Mouse (Mus musculus) liver, adult 2 months (tissue): ENCODE results near the gene Fam149b. TPM values are rescaled to one million over a fixed set of nuclear protein-coding genes. Genes with fewer than 3 reads are reported as not detected.
"Not testable (repeated sequence)": the region's sequence is repeated elsewhere in the genome, so short reads cannot be mapped to it uniquely, and the experiment has no call there.

Experiments used
- DNase-seq: peaks from one replicate; pipeline ENCODE4 v3.0.0-alpha.2; 2011; ENCODE audit warnings: low read depth, low spot score; ENCODE audit errors: extremely low read depth
- H3K27ac ChIP-seq: fragments of 200-500 bp; replicated peaks from 2 replicates; pipeline ENCODE4 v1.5.1; 2012; ENCODE audit warnings: low read depth, mild to moderate bottlenecking, control low read depth, inconsistent platforms, low read length; ENCODE audit not compliant: insufficient read depth
- H3K27me3 ChIP-seq: fragments of 200-500 bp; 2 replicates; pipeline ENCODE4 v1.6.1; 2012; ENCODE audit warnings: mild to moderate bottlenecking, moderate library complexity, low read length, inconsistent platforms; ENCODE audit not compliant: control insufficient read depth, insufficient read depth
- H3K36me3 ChIP-seq: fragments of 200-500 bp; 2 replicates; pipeline ENCODE4 v1.6.1; 2012; ENCODE audit warnings: low read length, inconsistent platforms; ENCODE audit not compliant: control insufficient read depth, insufficient read depth
- H3K4me1 ChIP-seq: fragments of 200-500 bp; 2 replicates; pipeline ENCODE4 v1.6.1; 2011; ENCODE audit warnings: low read length; ENCODE audit not compliant: control insufficient read depth, insufficient read depth
- H3K4me3 ChIP-seq: fragments of 200-500 bp; 2 replicates; pipeline ENCODE4 v1.5.1; 2011; ENCODE audit warnings: low read depth, mild to moderate bottlenecking, control low read depth, low read length, moderate library complexity; ENCODE audit not compliant: insufficient read depth
- H3K79me2 ChIP-seq: fragments of 200-500 bp; 2 replicates; pipeline ENCODE4 v1.6.1; 2012; ENCODE audit warnings: inconsistent platforms, mild to moderate bottlenecking, low read length, moderate library complexity; ENCODE audit not compliant: control insufficient read depth, insufficient read depth
- H3K9ac ChIP-seq: fragments of 200-500 bp; 2 replicates; pipeline ENCODE4 v1.6.1; 2012; ENCODE audit warnings: low read depth, mild to moderate bottlenecking, control low read depth, inconsistent platforms, low read length
- CTCF ChIP-seq: fragments of 200-500 bp; IDR thresholded peaks from 2 replicates; pipeline ENCODE4 v1.5.1; 2011; ENCODE audit warnings: low read depth, low read length, control low read depth
- POLR2A ChIP-seq: fragments of 200-500 bp; IDR thresholded peaks from 2 replicates; pipeline ENCODE4 v1.6.1; 2011; ENCODE audit warnings: low read length, control low read depth; ENCODE audit not compliant: insufficient read depth; ENCODE audit errors: extremely low read depth
- WGBS: fragments of 180-500 bp; shearing (Covaris S2); methylation state at CpG from one replicate; pipeline ENCODE4 v1.1.7; 2018; 5-methylcytosine and 5-hydroxymethylcytosine counted together
- polyA plus RNA-seq: library from polyadenylated mRNA; depleted of rRNA; stranded (reverse); fragments of >200 nt; gene quantifications from 2 replicates; pipeline ENCODE4 v1.2.3, GENCODE M21; 2012; rRNA removed
- total RNA-seq: library from RNA; depleted of rRNA; stranded (reverse); fragments of >200 nt; gene quantifications from 2 replicates; pipeline ENCODE4 v1.2.3, GENCODE M21; 2014; rRNA removed

The Fam149b gene
- total RNA-seq, result 20.8 and 24.8 TPM in 2 replicates
- polyA plus RNA-seq, result 14.6 and 17.5 TPM in 2 replicates

DNA sequence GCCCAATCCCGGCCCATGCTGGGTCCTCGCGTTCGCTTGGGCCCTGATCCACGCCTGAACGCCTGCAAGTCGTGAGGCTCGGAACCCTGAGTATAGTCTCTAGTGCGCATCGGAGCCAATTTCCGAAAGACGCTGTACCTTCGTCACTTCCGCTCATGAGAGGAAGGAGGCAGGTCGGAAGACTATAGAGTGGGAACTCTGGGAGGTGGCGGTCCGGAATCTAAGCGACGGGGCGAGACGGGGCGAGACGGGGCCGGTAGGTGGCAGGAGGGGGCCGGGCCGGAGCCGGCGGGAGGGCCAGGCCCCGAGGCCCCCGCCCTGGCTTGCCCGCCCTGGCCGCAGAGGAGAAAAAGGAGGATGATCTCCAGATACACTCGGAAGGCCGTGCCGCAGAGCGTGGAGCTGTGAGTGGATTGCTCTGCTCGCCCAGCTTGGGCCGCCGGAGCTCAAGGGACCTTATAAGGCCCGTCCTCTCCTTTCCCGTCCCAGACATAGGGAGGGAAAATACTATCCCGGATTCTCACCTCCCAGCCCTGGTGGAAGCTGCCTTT, at the start of gene Fam149b, which contains the start of gene Ecd:
Fam149b (plus strand) TSS at position 172 of the 551 bp plus-strand sequence.
Ecd (minus strand) TSS at position 131 of the 551 bp plus-strand sequence.
- TF ChIP-seq CTCF (peak; percentile 32; the same call in 1 of the 2 replicates), POLR2A (0 out of 2 replicates have a peak, but pooled peaks have one; percentile 16)
- Histone ChIP-seq H3K79me2 (peaks cover 5% of the 10 kb centered on the region; the same call in 1 of the 2 replicates), H3K27ac (peak within 1 kb of the TSS; percentile 71), H3K9ac (peak within 1 kb of the TSS; percentile 90), H3K4me3 (peak within 1 kb of the TSS; percentile 93), H3K4me1 (peaks cover 11% of the 10 kb centered on the region), H3K27me3 (no peaks in the 10 kb centered on the region), H3K36me3 (peaks cover 7% of the 10 kb centered on the region)
- WGBS, result under 1% methylated on average over 42 of the region's 42 CpGs
- peak; percentile 95 for DNase-seq

DNA sequence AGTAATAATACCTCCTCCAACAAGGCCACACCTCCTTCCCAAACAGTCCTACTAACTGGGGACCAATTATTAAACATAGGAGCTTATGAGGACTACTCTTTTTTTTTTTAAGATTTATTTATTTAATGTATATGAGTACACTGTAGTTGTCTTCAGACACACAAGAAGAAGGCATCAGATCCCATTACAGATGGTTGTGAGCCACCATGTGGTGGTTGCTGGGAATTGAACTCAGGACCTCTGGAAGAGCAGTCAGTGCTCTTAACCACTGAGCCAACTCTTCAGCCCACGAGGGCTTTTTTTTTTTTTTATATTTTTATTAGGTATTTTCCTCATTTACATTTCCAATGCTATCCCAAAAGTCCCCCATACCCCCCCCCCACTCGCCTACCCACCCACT, 42.9 kb upstream of the Fam149b start:
- not testable (repeated sequence) for H3K9ac ChIP-seq, H3K4me3 ChIP-seq, DNase-seq, H3K27me3 ChIP-seq, H3K4me1 ChIP-seq, H3K79me2 ChIP-seq, H3K27ac ChIP-seq
- H3K36me3 ChIP-seq, result peaks cover 29% of the 10 kb centered on the region
- 79% methylated on average over 2 of the region's 2 CpGs for WGBS

DNA sequence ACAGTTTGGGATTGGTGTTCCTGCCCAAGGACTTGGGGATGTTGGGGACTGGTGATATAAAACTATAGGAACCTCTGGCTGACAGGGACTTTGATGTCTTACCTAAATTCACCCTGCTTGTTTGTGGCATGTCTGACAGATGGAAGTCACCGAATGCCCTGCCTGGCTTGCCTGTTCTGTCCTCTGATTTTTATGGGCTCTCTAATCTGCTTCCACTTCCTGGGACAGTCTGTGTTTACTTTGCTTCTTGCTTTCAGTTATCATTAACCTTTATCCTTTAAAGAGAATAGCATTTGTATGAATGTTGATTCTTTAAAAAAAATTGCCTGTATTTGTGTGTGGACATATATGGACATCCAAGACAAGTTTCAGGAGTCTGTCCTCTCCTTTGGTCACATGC, 32.8 kb upstream of the Fam149b start:
- H3K4me1 ChIP-seq, result peaks cover 8% of the 10 kb centered on the region
- H3K36me3 ChIP-seq, result peaks cover 25% of the 10 kb centered on the region
- 7% methylated on average over 1 of the region's 1 CpGs for WGBS
- no peak overlapping the region for H3K9ac ChIP-seq
- H3K27ac ChIP-seq, result no peak overlapping the region
- TF ChIP-seq POLR2A (no peak), CTCF (no peak)
- H3K79me2 ChIP-seq, result no peaks in the 10 kb centered on the region
- peak; percentile 52 for DNase-seq
- H3K4me3 ChIP-seq, result no peak overlapping the region
- H3K27me3 ChIP-seq, result no peaks in the 10 kb centered on the region

DNA sequence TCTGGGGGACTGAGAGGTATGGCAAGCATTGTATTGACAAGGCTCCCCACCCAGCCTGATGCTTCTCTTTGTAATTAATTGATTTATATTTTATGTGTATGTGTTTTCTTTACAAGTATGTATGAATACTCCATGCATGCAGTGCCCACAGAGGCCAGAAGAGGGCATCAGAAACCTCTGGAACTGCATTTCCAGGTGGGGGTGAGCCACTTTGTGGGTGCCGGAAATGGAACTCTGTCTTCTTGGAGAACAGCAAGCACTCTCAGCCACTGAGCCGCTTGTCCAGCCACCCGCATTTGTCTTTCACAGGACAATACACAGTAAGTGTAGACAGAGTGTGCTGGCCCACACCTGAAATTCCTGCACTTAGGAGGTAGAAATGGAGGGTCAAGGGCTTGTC, 28.5 kb upstream of the Fam149b start:
- Histone ChIP-seq H3K4me1 (peaks cover 8% of the 10 kb centered on the region), H3K27ac (no peak overlapping the region), H3K4me3 (no peak overlapping the region), H3K36me3 (peaks cover 16% of the 10 kb centered on the region), H3K9ac (no peak overlapping the region), H3K79me2 (no peaks in the 10 kb centered on the region), H3K27me3 (no peaks in the 10 kb centered on the region)
- DNase-seq, result peak; percentile 56
- 43% methylated on average over 3 of the region's 3 CpGs for WGBS
- TF ChIP-seq CTCF, result peak; percentile 62
- TF ChIP-seq POLR2A, result no peak

GRCm38 (mm10) chr14:20324196-20324595, 23.8 kb upstream of the Fam149b start:
- Histone ChIP-seq H3K79me2 (no peaks in the 10 kb centered on the region), H3K36me3 (peaks cover 29% of the 10 kb centered on the region), H3K27me3 (no peaks in the 10 kb centered on the region), H3K4me1 (no peaks in the 10 kb centered on the region), H3K9ac (no peak overlapping the region), H3K27ac (no peak overlapping the region), H3K4me3 (no peak overlapping the region)
- TF ChIP-seq CTCF (no peak), POLR2A (no peak)
- DNase-seq, result no peak
- WGBS, result 98% methylated on average over 9 of the region's 9 CpGs

DNA sequence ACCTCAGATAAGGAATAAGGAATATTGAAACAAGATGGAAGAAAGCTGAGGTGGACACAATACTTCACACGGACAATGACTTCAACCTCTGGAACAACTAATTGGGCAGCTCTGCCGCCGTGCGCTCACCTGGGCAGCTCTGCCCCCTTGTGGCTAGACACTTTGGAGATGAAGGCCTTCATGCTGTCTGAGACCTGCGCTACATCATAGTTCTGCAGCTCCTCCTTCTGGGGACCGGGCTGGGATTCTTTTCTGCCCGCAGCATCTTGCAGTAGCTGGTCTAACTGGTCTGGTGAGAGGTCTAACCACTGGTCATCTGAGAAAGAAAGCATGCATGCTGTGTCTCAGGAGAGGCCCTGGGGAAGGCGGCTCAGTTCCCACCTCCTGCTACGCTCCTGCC, 19.5 kb upstream of the Fam149b start:
- WGBS, result 82% methylated on average over 9 of the region's 9 CpGs
- DNase-seq, result no peak
- H3K27me3 ChIP-seq, result no peaks in the 10 kb centered on the region
- peaks cover 34% of the 10 kb centered on the region for H3K36me3 ChIP-seq
- no peak overlapping the region for H3K4me3 ChIP-seq
- no peaks in the 10 kb centered on the region for H3K4me1 ChIP-seq
- no peaks in the 10 kb centered on the region for H3K79me2 ChIP-seq
- TF ChIP-seq CTCF (peak; percentile 56), POLR2A (no peak)
- no peak overlapping the region for H3K27ac ChIP-seq
- H3K9ac ChIP-seq, result no peak overlapping the region
